Mouse (Mus musculus) cortical plate, adult 2 months (tissue): Measurements from ENCODE around the gene S1pr4. TPM values are rescaled to one million over a fixed set of nuclear protein-coding genes. Genes with fewer than 3 reads are reported as not detected.
A peak's percentile ranks its signal among the peaks of the same experiment; 100 is the strongest.

Source experiments
- H3K27ac ChIP-seq: fragments of 200-500 bp; 2 replicates; pipeline ENCODE4 v1.5.1; 2012; ENCODE audit warnings: low read length, control low read depth, inconsistent platforms; ENCODE audit not compliant: insufficient read depth
- H3K4me1 ChIP-seq: fragments of 200-500 bp; 2 replicates; pipeline ENCODE4 v1.6.1; 2011; ENCODE audit warnings: low read length; ENCODE audit not compliant: control insufficient read depth, insufficient read depth
- H3K4me3 ChIP-seq: fragments of 200-500 bp; 2 replicates; pipeline ENCODE4 v1.5.1; 2011; ENCODE audit warnings: mild to moderate bottlenecking, low read length, control low read depth; ENCODE audit not compliant: insufficient read depth
- CTCF ChIP-seq: fragments of 200-500 bp; IDR thresholded peaks from 2 replicates; pipeline ENCODE4 v1.5.1; 2011; ENCODE audit warnings: mild to moderate bottlenecking, control low read depth, low read length; ENCODE audit not compliant: insufficient read depth; ENCODE audit errors: extremely low read depth
- POLR2A ChIP-seq: fragments of 200-500 bp; IDR thresholded peaks from 2 replicates; pipeline ENCODE4 v1.6.1; 2011; ENCODE audit warnings: mild to moderate bottlenecking, low read length, control low read depth; ENCODE audit not compliant: insufficient read depth; ENCODE audit errors: extremely low read depth
- polyA plus RNA-seq: library from polyadenylated mRNA; depleted of rRNA; stranded (reverse); fragments of >200 nt; gene quantifications from 2 replicates; pipeline ENCODE4 v1.2.3, GENCODE M21; 2012

The S1pr4 gene
- polyA plus RNA-seq, 1 experiment, result 1.1 TPM

- H3K4me1 ChIP-seq, result peaks cover 10% of the 10 kb centered on the region
- peak overlapping the region; percentile 16; the same call in 1 of the 2 replicates for H3K27ac ChIP-seq
- TF ChIP-seq POLR2A, result no peak
- no peak for TF ChIP-seq CTCF
- H3K4me3 ChIP-seq, result no peak overlapping the region
Observed at GRCm38 (mm10) chr10:81541363-81541762, 41.4 kb upstream of the S1pr4 start.

DNA sequence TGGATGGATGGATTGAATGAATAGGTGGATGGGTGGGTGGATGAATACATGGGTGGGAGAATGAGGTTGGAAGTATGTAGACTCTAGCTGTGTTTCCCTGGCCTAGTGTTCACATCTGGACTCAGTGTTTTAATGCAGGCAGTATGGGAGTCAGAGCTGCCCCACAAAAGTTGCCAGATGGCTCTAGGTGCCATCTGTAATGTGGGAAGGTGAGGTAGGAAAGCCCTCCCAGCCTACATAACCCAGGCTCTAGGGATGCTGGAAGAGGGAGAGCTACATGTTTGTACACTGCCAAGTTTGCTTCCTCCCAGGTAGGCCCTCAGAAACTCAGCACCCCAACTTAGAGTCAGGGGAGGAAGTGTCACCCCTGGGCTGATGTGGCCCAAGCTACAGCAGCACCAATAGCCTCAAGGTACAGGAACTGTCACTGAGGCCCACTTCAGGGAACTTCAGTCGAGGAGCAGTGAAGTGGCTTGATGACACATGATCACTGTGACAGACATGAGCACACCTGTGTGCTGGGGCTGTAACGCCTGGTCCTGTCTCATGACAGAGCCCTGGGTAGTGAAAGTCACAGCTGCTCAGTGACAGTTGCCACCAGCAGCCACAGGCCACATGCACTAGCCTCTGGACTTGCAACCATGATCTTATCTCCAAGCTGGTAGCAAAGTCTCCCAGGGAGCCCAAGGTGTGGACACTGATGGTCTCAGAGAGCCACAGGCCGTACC lies 38.6 kb upstream of the S1pr4 start:
- H3K27ac ChIP-seq, result no peak overlapping the region
- peaks cover 11% of the 10 kb centered on the region for H3K4me1 ChIP-seq
- TF ChIP-seq CTCF, result no peak
- no peak for TF ChIP-seq POLR2A

DNA sequence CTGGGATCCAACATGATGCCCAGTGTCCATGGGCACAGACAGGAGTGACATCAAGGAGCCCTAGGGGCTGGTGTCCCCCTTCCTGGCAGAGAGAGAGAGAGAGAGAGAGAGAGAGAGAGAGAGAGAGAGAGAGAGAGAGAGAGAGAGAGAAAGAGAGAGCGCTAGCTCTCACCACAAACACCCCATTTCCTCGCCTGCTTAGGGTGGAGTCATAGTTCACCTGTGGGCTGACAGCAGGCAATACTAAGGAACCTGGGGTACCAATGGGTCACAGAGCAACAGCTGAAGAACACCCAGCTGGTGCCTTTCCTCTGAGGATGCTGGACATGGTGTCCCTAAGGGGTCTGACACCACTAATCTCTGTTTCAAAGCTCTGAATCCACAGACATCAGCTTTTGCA lies 37.5 kb upstream of the S1pr4 start:
- Histone ChIP-seq H3K27ac (no peak overlapping the region), H3K4me1 (peaks cover 6% of the 10 kb centered on the region), H3K4me3 (no peak overlapping the region)
- no peak for TF ChIP-seq CTCF
- TF ChIP-seq POLR2A, result no peak

More for the DNA sequence above, 38.6 kb upstream of the S1pr4 start:
- no peak overlapping the region for H3K4me3 ChIP-seq

- Histone ChIP-seq H3K4me3 (no peak overlapping the region), H3K27ac (no peak overlapping the region), H3K4me1 (peaks cover 6% of the 10 kb centered on the region)
- peak; percentile 36 for TF ChIP-seq CTCF
- no peak for TF ChIP-seq POLR2A
Observed at GRCm38 (mm10) chr10:81536734-81537133, 36.8 kb upstream of the S1pr4 start.

DNA sequence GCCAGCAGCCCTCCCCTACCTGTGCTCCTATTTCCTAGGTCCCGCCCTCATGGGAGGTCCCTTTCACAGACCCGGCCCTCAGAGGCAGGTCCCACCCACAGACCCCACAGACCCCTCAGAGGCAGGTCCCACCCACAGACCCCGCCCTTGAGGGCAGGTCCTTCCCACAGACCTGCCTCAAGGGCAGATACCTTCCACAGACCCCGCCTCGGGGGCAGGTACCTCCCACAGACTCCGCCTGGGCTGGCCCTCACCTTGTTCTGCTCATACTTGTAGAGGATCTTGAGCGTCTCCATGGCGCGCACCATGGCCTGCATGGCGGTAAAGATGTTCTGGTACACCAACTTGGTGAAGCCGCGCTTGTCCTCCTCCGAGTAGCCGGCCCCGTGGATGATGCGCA lies 34.9 kb upstream of the S1pr4 start:
- TF ChIP-seq CTCF, result no peak
- no peak overlapping the region for H3K27ac ChIP-seq
- H3K4me1 ChIP-seq, result peaks cover 4% of the 10 kb centered on the region
- H3K4me3 ChIP-seq, result no peak overlapping the region

DNA sequence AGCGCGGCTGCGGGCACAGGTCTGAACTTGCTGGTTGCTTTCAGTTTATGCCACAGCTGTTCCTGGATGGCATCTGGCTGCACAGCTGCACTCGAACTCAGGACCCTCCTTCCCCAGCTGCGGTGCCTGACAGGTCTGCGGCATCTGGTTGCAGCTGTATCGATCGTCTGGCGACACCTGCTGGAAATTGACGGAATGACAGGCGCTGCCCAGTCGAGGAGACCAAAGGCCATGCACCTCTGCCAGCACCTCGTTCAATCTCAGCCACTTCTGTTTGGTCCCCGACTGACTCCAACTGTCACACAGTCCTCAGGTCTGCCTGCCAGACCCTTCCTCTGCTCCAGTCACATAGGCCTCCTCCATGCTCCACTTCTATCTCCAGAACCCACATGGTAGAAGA lies 26.8 kb upstream of the S1pr4 start:
- no peaks in the 10 kb centered on the region for H3K4me1 ChIP-seq
- no peak overlapping the region for H3K27ac ChIP-seq
- no peak overlapping the region for H3K4me3 ChIP-seq
- TF ChIP-seq POLR2A (no peak), CTCF (peak; percentile 90)

GRCm38 (mm10) chr10:81525017-81525694 lies 25.2 kb upstream of the S1pr4 start:
- TF ChIP-seq CTCF, result no peak
- TF ChIP-seq POLR2A, result no peak
- Histone ChIP-seq H3K27ac (no peak overlapping the region; the same call in 1 of the 2 replicates), H3K4me1 (no peaks in the 10 kb centered on the region), H3K4me3 (no peak overlapping the region)

DNA sequence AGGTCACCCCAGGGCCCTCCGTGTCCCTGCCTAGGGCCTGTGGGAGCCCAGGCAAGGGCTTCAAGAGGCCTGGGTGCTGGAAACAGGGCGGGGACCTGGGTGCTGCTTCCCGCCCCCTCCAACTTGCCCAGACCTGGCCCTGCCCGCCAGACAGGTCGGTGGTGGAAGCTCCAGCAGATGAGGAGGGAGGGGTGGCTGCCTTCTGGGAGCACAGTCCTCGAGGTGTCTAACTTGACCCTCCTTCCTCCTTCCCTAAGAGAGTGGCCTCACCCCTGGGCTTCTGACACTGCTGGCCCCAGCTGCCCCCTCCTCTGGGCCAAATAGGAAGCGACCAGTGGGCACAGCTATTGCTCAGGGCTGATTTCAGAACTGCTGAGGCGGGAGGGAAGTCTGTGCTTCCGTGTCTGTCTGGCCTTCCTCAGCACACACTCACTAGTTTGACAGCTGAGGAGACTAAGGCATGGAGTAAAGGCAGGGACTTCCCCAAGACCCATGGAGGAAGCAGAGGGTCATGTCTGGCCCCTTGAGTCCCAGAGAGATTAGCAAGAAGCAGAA lies 24.2 kb upstream of the S1pr4 start, which contains the start of gene Gna15:
Gene Gna15, minus strand, starts transcription at position 175 of the 555 bp plus-strand sequence.
- no peak for TF ChIP-seq POLR2A
- no peak for TF ChIP-seq CTCF
- Histone ChIP-seq H3K4me3 (no peak within 1 kb of the TSS; the same call in 1 of the 2 replicates), H3K4me1 (no peaks in the 10 kb centered on the region), H3K27ac (peak within 1 kb of the TSS; percentile 68)

DNA sequence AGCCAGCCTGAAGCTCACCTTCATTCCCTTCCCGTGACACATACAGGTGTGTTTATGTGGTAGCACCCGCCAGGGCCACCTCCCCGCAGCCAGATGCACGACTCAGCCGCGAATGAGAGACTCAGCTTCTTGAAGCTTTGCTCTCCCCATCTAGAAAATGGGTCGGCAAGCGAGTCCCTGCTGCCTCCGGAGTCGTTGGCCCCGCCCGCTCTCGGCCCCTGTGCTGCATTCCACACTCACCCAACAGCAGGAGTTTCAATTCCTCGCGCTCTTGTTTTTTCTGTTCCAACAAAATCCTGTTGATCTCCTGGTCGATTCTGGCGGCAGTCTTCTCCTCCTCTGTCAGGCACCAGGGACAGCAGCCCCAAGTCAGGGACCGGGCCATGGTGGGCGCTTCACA lies 23.6 kb upstream of the S1pr4 start:
- H3K4me3 ChIP-seq, result no peak overlapping the region; the same call in 1 of the 2 replicates
- H3K27ac ChIP-seq, result peak overlapping the region; percentile 68
- H3K4me1 ChIP-seq, result no peaks in the 10 kb centered on the region
- TF ChIP-seq CTCF, result no peak
- no peak for TF ChIP-seq POLR2A

DNA sequence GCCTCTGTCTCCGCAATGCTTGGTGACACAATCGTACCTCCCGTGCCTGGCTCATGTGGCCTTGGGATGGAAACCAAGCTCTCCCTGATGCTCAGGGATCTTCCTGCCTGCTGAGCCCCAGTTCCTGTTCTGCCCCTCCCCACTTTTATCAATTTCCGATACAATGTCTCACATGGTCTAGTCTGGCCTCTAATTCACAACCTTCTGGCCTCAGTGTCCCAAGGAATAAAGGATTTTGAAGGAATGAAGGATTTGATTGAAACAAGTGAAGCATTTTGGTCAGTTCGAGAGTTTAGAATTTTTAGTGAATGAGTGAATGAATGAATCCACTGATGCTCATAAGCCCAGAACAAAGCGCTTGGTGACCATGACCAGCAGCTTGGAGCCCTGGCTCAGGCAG lies 23.2 kb upstream of the S1pr4 start:
- TF ChIP-seq CTCF (no peak), POLR2A (no peak)
- no peak overlapping the region for H3K27ac ChIP-seq
- H3K4me1 ChIP-seq, result no peaks in the 10 kb centered on the region
- H3K4me3 ChIP-seq, result no peak overlapping the region; the same call in 1 of the 2 replicates
